Comparison of ENCODE assay signal across 27 mouse cellular contexts in the genomic region with DNA sequence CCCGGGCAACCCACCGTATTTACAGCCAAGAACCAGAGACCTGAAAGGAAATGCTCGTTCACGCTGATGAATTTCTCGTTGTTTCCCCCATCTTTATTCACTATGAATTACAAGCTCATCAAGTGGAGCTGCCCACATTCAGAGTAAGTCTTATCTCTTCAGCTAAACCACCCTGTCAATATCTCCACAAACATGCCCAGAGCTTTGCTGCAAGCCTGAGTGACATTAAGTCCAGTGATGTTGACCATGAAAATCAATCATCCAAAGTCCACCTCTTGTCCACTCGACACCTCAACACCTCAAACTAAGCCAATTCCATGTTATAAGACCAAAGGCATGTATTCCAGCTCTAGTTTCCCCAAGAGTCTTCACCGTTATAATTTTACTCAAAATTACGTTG.
"Had no signal": no experiment of that assay in that cellular context is flagged by ENCODE, and none has a peak within 500 bp of the region (broad histone marks: within the 10 kb centered on the region; RNA-seq: fewer than 3 reads in every experiment).

No protein-coding gene starts in this region.

- H3K9me3 ChIP-seq: heart, embryonic 13.5 days; heart, embryonic 15.5 days; hindbrain, embryonic 12.5 days; intestine, embryonic 15.5 days; kidney, embryonic 15.5 days; limb, embryonic 13.5 days; limb, embryonic 15.5 days had no signal

- H3K4me1 ChIP-seq: heart, embryonic 13.5 days; heart, embryonic 15.5 days; hindbrain, embryonic 12.5 days; intestine, embryonic 15.5 days; kidney, embryonic 15.5 days; limb, embryonic 13.5 days; limb, embryonic 15.5 days had no signal

- H3K9ac ChIP-seq: heart, embryonic 13.5 days; heart, embryonic 15.5 days; hindbrain, embryonic 12.5 days; hindbrain, embryonic 14.5 days; intestine, embryonic 15.5 days; kidney, embryonic 15.5 days; limb, embryonic 13.5 days; limb, embryonic 15.5 days had no signal

- H3K36me3 ChIP-seq: heart, embryonic 13.5 days; heart, embryonic 15.5 days; hindbrain, embryonic 12.5 days; intestine, embryonic 15.5 days; kidney, embryonic 15.5 days; limb, embryonic 13.5 days; limb, embryonic 15.5 days had no signal

- ATAC-seq: forebrain, embryonic 16.5 days; hindbrain, embryonic 16.5 days; inflammation-experienced regulatory T-cells, adult 6 months; intestine, embryonic 15.5 days; intestine, postnatal 0 days had no signal

- H3K4me2 ChIP-seq: heart, embryonic 11.5 days; heart, embryonic 13.5 days; heart, embryonic 15.5 days; hindbrain, embryonic 12.5 days; hindbrain, embryonic 14.5 days; intestine, embryonic 15.5 days; kidney, embryonic 15.5 days; limb, embryonic 13.5 days; limb, embryonic 15.5 days had no signal

- DNase-seq: gastrocnemius, postnatal 14 days; gastrocnemius, postnatal 36 days; heart, adult 11 months; heart, adult 2 months; heart, postnatal 14 days; heart, postnatal 36 days; kidney, adult 2 months; kidney, adult 9 months; kidney, postnatal 14 days; kidney, postnatal 36 days; layer of hippocampus, adult 9-11 months; layer of hippocampus, postnatal 36 days; left cerebral cortex, postnatal 4 days had no signal

- H3K27ac ChIP-seq: heart, adult 2 months; heart, embryonic 13.5 days; heart, embryonic 15.5 days; hindbrain, embryonic 12.5 days; hindbrain, embryonic 14.5 days; intestine, embryonic 15.5 days; kidney, embryonic 15.5 days; kidney, postnatal 0 days; limb, embryonic 13.5 days; limb, embryonic 15.5 days had no signal

- H3K27me3 ChIP-seq: heart, embryonic 13.5 days; heart, embryonic 15.5 days; hindbrain, embryonic 12.5 days; intestine, embryonic 15.5 days; kidney, embryonic 15.5 days; limb, embryonic 13.5 days; limb, embryonic 15.5 days had no signal

- H3K4me3 ChIP-seq: heart, adult 2 months; heart, embryonic 13.5 days; heart, embryonic 15.5 days; hindbrain, embryonic 12.5 days; intestine, embryonic 15.5 days; kidney, embryonic 15.5 days; limb, embryonic 13.5 days; limb, embryonic 15.5 days had no signal
